Mouse (Mus musculus): ENCODE results near the gene Tox2.

Tox2 gene

DNA sequence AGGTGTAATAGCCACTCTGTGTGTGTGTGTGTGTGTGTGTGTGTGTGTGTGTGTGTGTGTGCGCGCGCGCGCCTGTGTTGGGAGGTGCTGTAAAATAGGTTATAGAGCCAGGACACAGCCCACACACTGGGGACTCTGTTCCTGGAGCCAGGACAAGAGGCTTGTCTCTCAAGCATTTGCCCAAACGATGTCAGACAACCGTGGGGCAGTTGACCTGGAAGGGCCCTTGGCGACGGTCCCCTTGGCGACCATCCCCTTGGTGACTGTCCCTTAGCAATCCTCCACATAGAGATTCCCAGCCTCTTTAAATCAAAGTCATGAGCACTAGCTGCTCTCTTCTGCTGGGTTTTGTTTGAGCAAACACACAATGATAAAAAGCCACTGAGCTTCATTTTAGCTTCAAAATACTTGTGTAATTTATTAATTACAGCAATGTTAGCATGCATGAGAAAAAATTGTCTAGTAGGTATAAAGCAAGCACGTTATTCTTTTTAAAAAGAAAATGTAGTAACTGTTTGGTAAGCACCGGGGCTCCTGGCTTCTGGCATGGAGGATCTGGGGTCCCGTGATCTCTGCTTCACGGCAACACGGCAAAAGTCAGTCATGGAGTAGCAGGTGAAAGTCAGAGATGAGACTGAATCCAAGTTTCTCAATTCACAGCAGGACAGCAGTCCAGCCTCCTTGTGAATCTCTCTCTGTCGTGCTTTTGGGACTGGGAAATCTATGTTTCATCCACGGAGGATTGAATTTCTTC, 3.0 kb downstream of the Tox2 start:
- no peak for DNase-seq

DNA sequence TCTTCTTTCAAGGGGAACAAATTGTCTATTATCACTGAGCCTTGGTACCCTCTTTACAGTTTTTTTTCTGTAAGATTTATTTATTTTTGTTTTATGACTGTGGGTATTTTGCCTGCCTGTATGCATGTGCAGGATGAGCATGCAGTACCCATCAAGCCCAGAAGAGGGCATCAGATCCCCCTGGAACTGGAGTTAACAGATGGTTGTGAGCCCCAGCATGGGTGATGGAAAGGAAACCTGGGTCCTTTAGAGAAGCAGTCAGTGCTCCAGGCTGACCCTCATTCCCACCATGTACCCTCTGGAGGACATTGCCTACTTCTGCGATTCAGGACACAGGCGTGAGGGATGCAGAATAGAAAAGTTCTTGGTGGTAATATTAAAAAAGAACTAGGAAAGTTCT, 4.4 kb downstream of the Tox2 start:
- no peak for DNase-seq

DNA sequence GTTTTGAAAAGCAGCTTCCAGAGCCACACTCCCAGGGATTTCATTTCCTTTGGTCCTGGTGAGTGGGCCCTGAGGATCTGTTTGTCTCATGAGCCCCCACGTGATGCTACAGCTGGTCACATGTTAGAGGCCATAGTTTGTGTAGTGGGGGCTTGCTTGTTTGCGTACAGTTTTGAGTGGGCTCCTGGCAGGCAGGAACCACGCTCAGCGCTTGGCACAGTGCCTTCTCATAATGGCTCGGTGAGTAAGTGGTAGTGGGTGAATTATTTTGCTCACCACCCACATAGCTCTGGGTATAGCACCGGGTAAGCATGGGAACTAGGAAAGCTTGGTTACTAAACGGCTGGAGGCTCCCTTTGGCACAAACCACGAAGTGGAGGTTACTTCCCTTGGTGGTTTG, 6.2 kb downstream of the Tox2 start:
- no peak for DNase-seq

DNA sequence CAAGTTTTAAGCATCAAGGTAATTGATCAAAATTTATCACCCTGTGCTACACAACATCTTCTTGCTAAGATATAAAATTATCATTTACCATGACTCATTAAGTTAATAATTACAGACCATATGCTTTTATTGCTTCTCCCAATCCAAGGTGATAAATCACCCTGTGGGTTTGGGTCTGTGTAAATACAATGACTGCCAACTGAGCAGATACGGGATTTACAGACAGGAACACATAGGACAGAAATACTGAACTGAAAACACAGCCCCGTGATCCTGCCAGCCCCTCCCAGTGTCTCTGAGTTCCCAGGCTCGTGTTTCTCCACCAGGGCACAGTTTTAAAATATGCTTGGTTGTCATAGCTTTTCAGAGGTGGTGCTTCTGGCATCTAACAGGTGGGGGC, 10.2 kb downstream of the Tox2 start:
- DNase-seq = no peak

DNA sequence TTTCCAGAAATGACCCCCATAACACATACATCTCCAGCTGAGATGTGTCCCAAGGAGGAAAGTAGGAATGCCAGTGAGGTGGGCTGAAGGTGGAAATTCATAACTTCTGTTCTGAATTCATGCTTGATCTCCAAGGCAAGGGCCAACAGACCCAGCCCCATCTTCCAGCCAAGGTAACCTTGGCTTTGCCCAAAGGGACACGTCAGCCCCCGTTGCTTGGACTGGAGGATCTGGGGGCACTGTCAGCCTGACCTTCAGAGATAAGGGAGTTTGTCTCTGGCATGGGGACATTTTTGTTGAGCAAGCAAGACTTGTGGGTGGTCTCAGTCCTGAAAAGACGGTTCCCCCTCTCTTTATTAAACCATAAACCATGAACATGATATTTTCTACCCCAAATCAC, 15.2 kb downstream of the Tox2 start:
- DNase-seq = no peak

DNA sequence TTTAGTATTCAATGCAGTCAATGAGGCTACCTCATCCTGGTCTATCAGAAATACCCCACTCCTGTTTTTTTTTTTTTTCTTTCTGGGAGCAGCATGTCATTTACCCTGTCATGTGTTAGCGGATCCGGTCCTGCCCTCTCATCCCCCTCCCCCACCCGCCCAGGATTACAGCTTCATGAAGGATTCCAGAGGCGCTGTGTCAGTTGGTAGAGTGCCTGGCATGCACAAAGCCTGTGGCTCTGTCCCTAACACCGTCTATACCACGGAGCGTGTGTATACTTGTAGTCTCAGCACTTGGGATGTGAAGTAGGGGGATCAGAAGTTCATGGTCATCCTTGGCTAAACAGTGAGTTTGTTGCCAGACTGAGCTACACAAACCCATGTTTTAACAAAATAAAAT, 15.6 kb downstream of the Tox2 start:
- no peak for DNase-seq

- DNase-seq = no peak
These were observed 16.5 kb downstream of the Tox2 start for GRCm38 (mm10) chr2:163219447-163219846.

GRCm38 (mm10) chr2:163220706-163221105, 17.8 kb downstream of the Tox2 start:
- no peak for DNase-seq

DNA sequence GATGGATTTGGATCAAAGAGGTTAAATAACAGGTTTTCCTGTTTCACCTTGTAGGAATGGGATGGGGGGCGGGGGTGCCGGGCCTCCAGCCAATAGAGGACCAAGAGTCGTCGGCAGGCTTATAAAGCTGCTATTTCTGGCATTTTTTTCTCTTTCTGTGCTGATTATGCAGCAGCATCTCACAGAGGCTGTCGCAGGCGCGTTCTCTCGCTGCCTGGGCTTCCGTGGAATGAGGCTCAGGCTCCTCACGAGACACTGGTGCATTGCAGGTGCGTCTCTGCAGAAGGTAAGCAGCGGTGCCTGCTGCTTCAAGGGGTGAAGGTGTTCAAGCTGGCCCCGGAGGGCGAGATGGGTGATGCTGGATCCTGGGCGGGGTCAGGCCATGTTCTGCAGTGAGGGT, 22.4 kb downstream of the Tox2 start:
- DNase-seq = no peak

GRCm38 (mm10) chr2:163229050-163229449, 26.1 kb downstream of the Tox2 start:
- no peak for DNase-seq

DNA sequence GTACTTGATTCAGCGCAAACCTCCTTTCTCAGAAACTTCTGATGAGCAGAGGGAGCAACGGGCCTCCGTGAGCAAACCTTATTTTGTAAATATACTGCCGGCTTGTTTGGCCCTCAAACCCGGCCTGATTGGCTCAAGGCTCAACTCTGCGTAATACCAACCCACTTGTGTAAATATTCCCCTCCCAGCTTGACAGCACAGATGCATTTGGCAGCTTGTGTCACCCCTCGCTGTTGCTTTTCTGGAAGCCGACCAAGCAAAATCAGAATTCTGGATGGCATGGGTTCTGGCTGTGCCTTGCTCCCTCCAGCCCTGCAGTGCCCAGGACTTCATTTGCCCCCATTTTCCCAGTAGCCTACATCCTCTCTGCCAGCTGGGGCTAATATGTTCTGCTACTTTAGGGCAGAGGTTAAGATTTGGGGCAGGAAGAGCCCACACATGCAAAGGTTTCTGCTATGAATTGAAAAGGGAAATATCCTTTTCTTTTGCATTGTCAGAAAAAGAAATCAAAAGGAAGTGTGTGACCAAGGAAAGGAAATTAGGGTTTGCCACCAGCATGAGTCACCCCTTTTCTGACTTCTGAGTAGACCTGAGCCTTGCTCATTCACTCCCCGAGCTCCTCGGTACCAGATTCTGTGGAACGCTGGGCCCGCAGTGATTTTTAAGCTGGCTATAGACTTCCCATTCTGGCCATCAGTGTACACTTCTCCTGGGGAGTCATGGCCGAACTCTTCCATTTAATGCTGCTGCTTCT, 29.0 kb downstream of the Tox2 start:
- DNase-seq = no peak

GRCm38 (mm10) chr2:163233666-163234065, 30.7 kb downstream of the Tox2 start:
- DNase-seq = no peak

GRCm38 (mm10) chr2:163236057-163236456, 33.1 kb downstream of the Tox2 start:
- no peak for DNase-seq

- DNase-seq = no peak
These were observed 35.1 kb downstream of the Tox2 start for GRCm38 (mm10) chr2:163237999-163238529.

GRCm38 (mm10) chr2:163239945-163240344, 37.0 kb downstream of the Tox2 start:
- DNase-seq = no peak

DNA sequence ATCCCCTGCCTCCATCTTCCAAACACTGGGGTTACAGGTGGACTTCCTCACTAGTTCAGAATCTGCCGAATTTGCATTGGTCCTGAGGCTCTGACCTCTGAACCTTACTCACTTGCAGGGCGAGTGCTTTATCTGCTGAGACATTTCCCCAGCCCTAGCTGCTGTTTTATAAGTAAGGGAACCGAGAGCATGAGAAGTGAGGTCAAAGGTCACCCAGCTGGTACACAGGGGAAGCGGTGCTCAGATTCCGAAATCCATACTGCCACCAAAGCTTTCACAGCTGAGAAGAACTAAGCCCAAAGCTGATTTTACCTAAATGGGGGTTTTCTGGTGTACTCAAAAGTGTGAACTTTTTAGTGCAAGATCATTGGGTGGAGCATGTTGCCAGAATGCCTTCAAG, 38.9 kb downstream of the Tox2 start:
- DNase-seq = no peak

GRCm38 (mm10) chr2:163243917-163244852, 41.3 kb downstream of the Tox2 start:
- DNase-seq = no peak

DNA sequence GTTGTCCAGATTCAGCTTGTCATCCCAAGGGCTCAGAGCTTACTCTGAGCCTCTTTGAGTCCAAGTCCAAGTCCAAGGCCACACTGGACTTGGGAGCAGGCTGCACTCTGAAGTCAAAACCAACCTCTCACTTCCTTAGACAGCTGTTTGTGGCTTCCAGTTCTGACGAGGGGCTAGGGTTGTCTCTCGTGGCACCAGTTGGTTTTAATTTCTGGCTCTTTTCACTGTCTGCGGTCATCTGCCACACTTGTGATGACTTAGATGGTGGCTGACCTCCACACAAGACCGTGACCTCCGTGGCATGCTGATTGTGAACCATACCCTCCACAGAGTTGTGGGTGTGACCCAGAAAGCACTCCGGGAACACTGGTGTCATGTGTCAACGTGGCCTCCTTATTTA, 46.0 kb downstream of the Tox2 start:
- no peak for DNase-seq

DNA sequence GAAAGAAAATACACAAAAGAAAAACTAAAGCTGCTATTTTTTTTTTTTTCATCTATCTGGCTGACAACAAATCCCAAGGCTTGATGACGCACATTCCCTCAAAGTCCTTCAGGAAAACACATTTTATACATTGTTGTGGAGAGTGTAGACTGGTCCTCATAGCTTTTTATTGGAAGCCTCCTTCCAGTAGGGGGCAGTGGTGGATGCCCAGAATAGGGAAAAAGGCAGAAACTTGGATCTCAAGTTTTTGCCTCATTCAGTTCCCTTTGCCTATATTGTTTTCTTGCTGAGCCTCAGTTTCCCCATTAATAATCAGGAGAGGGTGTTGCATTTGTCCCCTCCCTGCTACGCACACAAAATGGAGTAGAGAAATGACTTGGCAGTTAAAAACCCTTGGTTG, 49.7 kb downstream of the Tox2 start:
- no peak for DNase-seq

- DNase-seq = no peak
These were observed 50.5 kb downstream of the Tox2 start for GRCm38 (mm10) chr2:163253248-163254099.

GRCm38 (mm10) chr2:163254228-163254627, 51.3 kb downstream of the Tox2 start:
- DNase-seq = no peak

GRCm38 (mm10) chr2:163256765-163257164, 53.8 kb downstream of the Tox2 start:
- DNase-seq = no peak

All from cerebellum, adult 9-10 months (tissue).